Mouse (Mus musculus) layer of hippocampus, adult 18-20 months (tissue): Measurements from ENCODE around the gene Myh9. TPM values are rescaled to one million over a fixed set of nuclear protein-coding genes. Genes with fewer than 3 reads are reported as not detected.
"Not testable (repeated sequence)": the region's sequence is repeated elsewhere in the genome, so short reads cannot be mapped to it uniquely, and the experiment has no call there.

ENCODE experiments used
- DNase-seq, 2 experiments: peaks; one replicate each; pipeline ENCODE4 v3.0.0; 2022; ENCODE audit warnings: low spot score in 2 of 2
- total RNA-seq, 2 experiments: library from RNA; stranded (reverse); gene quantifications; 2 replicates each; pipeline ENCODE4 v1.2.3; 2021

The Myh9 gene
- total RNA-seq, 2 experiments from 2014 or later = 86.7 to 88.3 TPM

DNA sequence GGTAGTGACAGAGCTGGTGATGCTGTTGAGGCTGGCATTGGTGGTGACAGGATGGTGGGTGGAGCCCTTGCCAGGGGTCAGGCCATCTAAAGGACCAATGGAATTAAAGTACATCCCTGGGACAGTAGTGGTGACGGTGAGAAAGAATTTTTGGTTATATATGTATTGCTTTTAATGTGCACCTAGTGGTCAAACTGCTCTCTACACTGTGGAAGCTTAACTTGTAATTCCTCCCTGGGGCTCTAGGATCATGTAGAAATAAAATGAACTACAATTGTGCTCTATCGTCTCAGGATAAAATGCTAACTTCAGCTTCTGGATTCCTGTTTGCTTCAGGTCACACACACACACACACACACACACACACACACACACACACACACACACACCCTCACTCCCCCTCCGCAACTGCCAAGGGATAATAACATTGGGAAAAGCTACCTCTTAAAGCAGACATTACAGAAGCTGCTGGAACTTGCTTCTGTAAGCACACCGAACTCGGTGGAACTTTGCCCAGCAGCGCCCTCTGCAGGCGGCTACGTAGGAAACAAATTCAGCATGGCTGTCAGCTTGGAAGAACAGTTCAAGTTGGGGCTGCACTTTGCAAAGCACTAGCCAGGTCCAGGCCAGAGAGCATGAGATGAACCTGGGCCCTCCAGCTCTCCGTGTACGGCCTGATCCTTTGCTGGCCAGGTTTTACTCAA lies 117.6 kb downstream of the Myh9 start:
- not testable (repeated sequence) for DNase-seq

DNA sequence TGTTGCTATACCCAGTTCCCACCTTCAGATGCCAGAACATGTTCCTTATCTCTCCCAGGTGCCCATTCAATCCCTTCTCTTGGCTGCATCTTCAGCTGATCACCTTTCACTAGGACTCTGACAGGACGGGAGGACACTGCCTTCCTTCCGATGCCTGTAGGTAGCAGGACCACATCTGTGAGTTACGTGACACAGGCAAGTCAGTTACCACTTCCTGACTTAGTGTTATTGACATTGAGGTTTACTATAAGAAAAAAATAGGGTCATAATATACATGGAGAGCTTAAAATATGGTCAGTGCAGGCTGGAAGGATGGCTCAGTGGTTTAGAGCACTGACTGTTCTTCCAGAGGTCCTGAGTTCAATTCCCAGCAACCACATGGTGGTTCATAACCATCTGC lies 120.5 kb downstream of the Myh9 start:
- not testable (repeated sequence) for DNase-seq

DNA sequence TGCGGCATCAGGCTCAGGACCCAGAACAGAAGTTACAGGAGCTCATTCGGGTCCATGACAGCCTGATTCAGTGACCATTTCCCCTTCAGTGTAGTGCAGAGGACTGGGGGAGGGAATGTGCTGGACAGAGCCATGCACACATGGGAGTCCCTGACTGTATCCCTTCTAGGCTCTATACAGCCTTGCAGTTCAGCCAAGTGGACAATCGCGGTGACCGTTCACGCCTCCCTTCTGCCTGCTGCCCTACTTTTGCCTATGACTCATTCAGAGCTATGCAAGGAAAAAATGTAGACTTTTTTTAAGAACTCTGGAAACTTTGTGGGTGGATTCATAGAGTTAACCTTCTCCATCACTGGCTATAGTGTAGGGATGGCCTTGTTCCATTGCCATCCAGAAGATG lies 123.7 kb downstream of the Myh9 start:
- DNase-seq = not testable (repeated sequence)

Other genes with a start within 250 kb of the Myh9 start
- under 1 TPM in 1 of 2 experiments, not detected in 1; 0.18 TPM for gene Apol10b, start 246.1 kb downstream of the Myh9 start, total RNA-seq
- gene Gm36245, start 242.9 kb downstream of the Myh9 start, total RNA-seq = not detected
- not detected for gene Apol11b, start 198.9 kb downstream of the Myh9 start, total RNA-seq
- gene Apol7e, start 143.3 kb downstream of the Myh9 start, total RNA-seq = not detected
- not detected for gene Apol9b, start 113.1 kb downstream of the Myh9 start, total RNA-seq
- gene Apol8, start 85.2 kb downstream of the Myh9 start, total RNA-seq = 1 to 10 TPM; 8.0 to 8.9 TPM
- 100 to 1,000 TPM; 134 to 140 TPM for gene Txn2, start 86.8 kb upstream of the Myh9 start, total RNA-seq
- 1 to 10 TPM; 9.6 to 9.8 TPM for gene Foxred2, start 114.5 kb upstream of the Myh9 start, total RNA-seq
- 100 to 1,000 TPM in 1 of 2 experiments, 10 to 100 TPM in 1; 94.5 to 103 TPM for gene Eif3d, start 128.6 kb upstream of the Myh9 start, total RNA-seq